Mouse (Mus musculus) ZHBTc4 (cell line): Measurements from ENCODE around the gene Gm9837.

ENCODE experiments used
- DNase-seq: peaks from one replicate; pipeline ENCODE4 v3.0.0-alpha.2; 2011; ENCODE audit warnings: low read depth, low spot score

The Gm9837 gene

GRCm38 (mm10) chr11:53469968-53470695, at the start of gene Gm9837:
Gm9837 (minus strand) TSS chr11:53470479.
- DNase-seq: peak; percentile 89

DNA sequence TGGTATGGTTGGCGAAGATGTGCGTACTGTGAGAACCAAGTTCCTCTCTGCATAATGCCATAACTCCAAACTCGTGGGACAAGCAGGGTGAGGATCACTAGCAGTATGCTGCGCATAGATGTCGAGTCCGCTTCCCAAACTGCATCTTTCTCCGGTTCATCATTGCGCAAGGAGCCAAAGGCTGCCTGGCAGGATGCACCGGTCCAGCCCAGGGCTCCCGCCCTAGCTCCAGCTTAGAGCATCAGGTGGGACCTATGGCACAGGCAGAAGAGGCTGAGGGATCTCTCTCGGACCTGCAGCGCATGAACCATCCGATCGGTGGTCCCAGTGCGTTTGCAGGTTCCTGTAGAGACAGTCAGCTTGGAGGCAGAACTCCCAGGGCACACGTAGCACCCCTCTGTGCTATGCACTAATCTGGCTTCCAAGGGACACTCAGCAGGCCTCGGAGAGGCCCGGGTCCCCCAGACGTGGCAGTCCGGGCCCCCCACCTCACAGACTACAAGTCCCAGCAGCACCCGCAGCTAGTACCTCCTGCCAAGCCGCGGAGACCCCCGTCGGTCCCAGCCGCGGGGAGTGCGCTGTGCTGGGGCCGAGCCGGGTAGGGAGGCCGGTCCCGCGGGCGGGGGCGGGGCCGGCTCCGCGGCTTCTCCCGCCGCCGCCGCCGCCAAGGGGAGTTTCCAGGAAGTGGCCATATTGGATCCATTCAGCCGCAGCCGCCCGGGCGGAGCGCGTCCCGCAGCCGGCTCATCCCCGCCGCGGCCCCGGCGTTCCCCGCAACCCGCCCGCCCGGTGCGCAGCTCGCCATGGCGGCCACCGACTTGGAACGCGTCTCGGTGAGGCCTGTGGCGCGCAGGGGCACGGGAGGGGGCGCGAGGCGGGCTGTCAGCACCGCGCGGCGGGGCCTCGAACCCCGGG, 49.2 kb upstream of the Gm9837 start, which contains the start of gene Sept8:
Gene Sept8, plus strand, starts transcription at position 51 of the 915 bp plus-strand sequence.
- peak; percentile 69 for DNase-seq

- no peak for DNase-seq
These were observed 48.5 kb upstream of the Gm9837 start for GRCm38 (mm10) chr11:53518759-53519158.

DNA sequence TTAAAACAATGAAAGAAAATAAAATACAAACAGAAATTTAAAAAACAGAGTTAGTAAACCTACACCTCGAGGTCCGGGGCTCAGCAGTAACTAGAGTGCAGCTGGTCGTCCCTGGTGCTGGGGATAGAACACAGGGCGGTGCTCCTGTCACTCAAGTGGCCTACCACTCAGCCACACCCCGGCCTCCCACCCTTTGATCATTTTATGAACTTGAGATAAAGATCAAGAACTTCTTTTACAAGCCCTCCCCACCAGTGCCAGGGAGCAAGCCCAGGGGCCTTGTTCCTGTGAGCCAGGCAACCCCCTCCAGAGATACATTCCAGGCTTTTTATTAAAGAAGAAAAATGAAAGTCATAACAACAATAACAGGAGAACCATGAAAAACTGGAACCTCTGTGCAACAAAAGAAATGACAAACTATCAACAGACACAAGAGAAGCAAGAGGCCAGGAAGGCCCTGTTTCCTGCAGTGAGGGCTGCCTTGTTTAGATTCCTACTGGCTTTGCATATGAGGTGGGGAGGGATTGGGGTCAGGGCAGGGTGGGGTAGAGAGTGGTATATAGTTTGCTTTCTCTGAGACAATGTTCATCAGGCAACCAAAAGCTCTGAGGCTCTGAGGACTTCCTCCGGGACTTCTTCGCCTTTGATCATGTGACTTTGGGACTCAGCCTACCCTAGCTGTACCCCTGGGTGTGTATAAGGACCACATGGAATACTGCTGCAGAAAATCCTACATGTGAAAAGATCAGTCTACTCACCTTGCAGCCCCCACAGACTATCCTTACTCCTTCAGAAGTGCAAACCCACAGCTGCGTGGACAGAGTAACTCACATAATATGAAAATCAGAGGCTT, 46.7 kb upstream of the Gm9837 start:
- DNase-seq: no peak

- DNase-seq: no peak
These were observed 40.1 kb upstream of the Gm9837 start for GRCm38 (mm10) chr11:53510351-53510750.

DNA sequence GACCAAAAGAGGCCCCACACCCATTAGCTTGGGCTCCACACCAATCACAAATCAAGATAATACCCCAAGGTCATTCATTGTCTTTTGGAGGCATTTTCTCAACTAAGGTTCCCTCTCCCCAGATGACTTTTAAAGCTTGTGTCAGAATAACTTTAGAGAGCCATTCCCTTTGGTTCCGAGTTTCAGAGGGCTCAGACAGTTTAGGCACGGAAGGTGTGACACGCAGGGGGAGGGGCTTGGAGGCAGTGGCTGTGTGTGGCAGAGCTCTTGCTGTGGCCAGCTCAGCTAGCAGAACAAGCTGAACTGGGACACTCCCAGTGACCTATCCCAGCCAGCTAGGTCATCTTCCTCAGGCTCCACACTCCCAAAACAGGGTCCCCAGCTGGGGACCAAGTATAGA, 38.3 kb upstream of the Gm9837 start:
- peak; percentile 82 for DNase-seq

DNA sequence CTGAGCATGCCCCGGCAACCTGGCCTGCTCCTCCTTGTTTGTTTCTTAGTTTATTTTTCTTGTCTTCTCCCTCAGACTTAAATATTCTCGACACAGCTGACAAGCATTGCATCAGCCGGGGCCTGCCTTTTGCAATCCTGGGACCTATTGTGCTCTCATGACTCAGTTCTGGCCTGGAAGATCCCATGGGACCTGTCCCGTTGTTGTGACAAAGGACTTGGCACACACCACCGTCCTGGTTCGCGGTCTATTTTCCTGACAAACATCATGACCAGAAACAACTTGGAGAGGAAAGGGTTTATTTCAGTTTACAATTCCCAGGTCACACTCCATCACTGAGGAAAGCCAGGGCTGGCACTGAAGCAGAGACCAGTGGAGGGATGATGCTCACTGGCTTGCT, 37.9 kb upstream of the Gm9837 start:
- no peak for DNase-seq

- DNase-seq: no peak
These were observed 37.0 kb upstream of the Gm9837 start for GRCm38 (mm10) chr11:53507098-53507805.

- DNase-seq: no peak
These were observed 34.9 kb upstream of the Gm9837 start for GRCm38 (mm10) chr11:53505026-53505663.

DNA sequence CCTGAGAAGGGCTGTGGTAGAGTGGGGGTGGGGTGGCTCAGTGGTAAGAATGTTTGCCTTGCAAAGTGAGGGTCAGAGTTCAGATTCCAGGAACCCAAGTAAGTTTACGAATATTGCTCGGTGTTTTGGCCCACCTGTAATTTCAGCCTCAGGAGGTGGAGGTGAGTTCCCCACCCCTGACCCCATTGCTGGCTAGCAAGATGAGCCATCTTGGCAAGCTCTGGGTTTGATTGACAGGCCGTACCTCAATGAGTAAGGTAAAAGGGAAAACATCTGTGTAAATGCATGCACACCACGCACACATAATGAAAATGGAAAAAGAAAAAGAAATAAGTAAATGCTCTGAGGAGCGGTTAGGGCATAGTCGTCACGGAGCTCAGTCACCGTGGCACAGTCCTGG, 34.1 kb upstream of the Gm9837 start:
- no peak for DNase-seq

- DNase-seq: no peak
These were observed 33.5 kb upstream of the Gm9837 start for GRCm38 (mm10) chr11:53503738-53504137.

GRCm38 (mm10) chr11:53502039-53502765, 31.9 kb upstream of the Gm9837 start:
- DNase-seq: no peak

GRCm38 (mm10) chr11:53500569-53500968, 30.3 kb upstream of the Gm9837 start:
- DNase-seq: peak; percentile 69

DNA sequence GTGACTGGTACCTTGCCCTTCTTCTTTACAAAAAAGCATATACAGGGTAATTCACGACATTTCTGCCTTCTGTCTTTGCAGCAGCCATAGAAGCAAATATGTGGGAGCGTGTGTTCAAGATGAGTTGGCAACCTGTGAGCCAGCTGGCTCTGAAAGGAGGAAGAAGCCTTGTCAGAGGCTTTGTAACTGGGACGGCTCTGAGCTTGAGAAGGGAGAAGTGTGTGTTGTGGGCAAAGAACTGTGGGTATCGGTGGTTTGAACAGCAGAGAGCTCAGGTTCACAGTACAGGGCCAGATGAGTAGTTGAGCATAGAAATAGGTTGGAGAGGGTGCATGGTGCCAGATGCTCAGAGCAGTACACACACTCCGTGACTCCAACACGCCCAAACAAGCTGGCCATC, 26.7 kb upstream of the Gm9837 start:
- DNase-seq: no peak

GRCm38 (mm10) chr11:53495417-53495816, 25.1 kb upstream of the Gm9837 start:
- DNase-seq: no peak

DNA sequence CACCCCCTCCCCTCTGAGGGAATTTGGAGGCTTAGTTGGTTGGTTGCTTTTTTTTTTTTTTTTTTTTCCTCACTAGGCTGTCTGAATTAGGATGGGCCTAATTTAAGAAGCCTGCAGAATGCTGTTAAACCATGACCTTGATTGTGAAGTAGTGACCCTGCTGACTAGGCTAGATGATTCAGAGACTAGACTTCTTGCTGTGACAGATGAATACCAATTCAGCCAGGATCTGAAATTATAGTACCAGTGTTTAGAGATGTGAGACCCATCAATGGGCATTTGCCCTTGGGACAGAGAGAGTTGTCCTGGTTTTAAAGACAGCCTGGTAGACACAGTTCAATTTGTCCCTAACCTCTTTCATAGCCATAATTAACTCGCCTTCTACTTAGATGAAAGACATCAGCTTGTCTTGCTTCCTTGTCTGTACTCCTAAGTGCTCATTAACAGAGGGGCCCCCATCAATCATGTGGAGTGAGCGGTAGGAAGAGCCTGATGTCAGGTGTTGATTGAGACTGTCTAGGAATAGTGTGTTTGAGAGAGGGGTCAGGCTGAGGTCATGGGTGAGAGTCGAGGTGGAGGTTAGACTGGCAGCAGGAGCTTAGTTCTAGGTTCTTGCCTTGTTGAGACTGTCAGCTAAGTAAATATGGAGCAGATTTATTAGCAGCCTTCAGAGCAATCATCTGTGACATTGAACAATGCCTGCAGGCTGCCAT, 23.1 kb upstream of the Gm9837 start:
- DNase-seq: peak; percentile 37

DNA sequence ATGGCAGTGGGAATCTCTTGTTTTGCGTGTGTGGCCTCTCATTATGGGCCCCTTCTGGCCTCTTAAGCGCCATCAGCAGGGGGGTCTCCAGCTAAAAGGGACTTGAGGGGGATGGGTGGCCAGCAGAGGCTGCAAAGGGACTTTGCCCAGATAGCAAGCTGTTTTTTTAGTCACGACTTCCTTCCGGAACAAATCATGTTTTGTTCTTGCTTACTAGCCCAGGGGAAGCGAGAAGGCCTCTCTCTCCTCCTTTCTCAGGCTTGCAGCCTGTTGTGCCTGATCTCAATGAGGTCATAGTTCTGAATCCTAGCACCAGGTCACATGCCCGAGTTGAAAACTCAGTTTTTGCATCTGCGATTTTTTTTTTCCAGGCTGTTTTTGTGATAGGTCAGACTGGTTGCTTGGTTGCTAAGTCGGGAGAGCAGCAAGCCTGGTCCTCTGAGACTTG, 21.7 kb upstream of the Gm9837 start:
- DNase-seq: no peak

DNA sequence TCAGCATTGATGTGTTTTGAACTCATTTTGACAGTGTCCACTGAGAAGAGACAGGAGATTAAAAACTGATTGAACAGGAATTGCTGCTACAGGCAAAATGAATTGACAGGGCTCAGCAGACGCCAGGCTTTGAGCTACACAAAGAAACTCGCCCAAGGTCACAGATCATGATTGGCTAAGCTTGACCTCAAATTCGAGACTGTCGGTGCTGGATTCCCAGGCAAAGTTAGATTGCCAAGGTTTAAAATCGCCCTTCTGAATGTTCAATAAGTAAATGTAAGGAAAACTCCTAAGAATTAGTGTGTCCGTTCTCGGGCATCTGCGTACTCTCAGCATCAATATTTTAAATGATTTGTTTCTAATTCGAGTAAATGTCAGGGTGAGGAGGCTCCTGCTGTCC, 19.1 kb upstream of the Gm9837 start:
- no peak for DNase-seq

DNA sequence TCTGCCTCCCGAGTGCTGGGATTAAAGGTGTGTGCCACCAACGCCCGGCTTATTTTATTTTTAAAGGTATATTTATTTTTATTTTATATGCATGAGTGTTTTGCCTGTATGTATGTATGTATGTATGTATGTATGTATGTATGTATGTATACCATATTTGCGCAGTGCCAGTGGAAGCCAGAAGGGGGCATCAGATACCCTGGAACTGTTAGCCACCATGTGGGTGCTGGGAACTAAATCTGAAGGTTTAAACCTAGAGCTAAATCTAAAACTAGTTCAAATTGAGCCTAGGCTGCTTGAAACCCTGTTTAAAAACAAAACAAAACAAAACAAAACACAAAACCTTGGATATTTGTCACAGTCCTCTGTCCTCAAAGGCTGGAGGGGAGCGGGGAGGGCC, 18.7 kb upstream of the Gm9837 start:
- DNase-seq: peak; percentile 62
